Mouse (Mus musculus) kidney, embryonic 16.5 days (tissue): ENCODE measurements around the gene Pbx3. TPM values are rescaled to one million over a fixed set of nuclear protein-coding genes. Genes with fewer than 3 reads are reported as not detected.

Source experiments
- ATAC-seq: fragments of 200-750 bp; cut with Nextera tagmentation; 2 replicates; pipeline ENCODE4 v1.8.0; 2017; ENCODE audit warnings: moderate TSS enrichment; ENCODE audit not compliant: low FRiP score, low TSS enrichment
- H3K27ac ChIP-seq: fragments of 300-500 bp; sonication (generic); 2 replicates; pipeline ENCODE4 v1.5.1; 2014; ENCODE audit warnings: low read length
- H3K27me3 ChIP-seq: fragments of 300-500 bp; sonication (generic); 2 replicates; pipeline ENCODE4 v1.6.1; 2014; ENCODE audit warnings: low read length, control low read depth, mixed read lengths; ENCODE audit not compliant: insufficient read depth
- H3K36me3 ChIP-seq: fragments of 300-500 bp; sonication (generic); 2 replicates; pipeline ENCODE4 v1.6.1; 2014; ENCODE audit warnings: low read length, control low read depth, mixed read lengths; ENCODE audit not compliant: insufficient read depth
- H3K4me1 ChIP-seq: fragments of 300-500 bp; sonication (generic); 2 replicates; pipeline ENCODE4 v1.6.1; 2014; ENCODE audit warnings: low read length, control low read depth, mixed read lengths; ENCODE audit not compliant: insufficient read depth
- H3K4me2 ChIP-seq: fragments of 300-500 bp; sonication (generic); replicated peaks from 2 replicates; pipeline ENCODE4 v1.6.1; 2014; ENCODE audit warnings: low read depth, low read length
- H3K4me3 ChIP-seq: fragments of 300-500 bp; sonication (generic); 2 replicates; pipeline ENCODE4 v1.5.1; 2014; ENCODE audit warnings: mild to moderate bottlenecking, low read length
- H3K9ac ChIP-seq: fragments of 300-500 bp; sonication (generic); replicated peaks from 2 replicates; pipeline ENCODE4 v1.6.1; 2014; ENCODE audit warnings: low read length
- H3K9me3 ChIP-seq: fragments of 300-500 bp; sonication (generic); 2 replicates; pipeline ENCODE4 v1.6.1; 2016; ENCODE audit warnings: low read length, control low read depth
- WGBS: fragments of 180-500 bp; shearing (Covaris S2); extraction: QIAGEN DNeasy Blood & Tissue Kit; methylation state at CpG from one replicate; pipeline ENCODE4 v1.1.7; 2014; 5-methylcytosine and 5-hydroxymethylcytosine counted together
- polyA plus RNA-seq: library from polyadenylated mRNA; unstranded; fragments of >200 nt; fragmentation: Nextera tagmentation; extraction: Ambion mirVana; gene quantifications from 2 replicates; pipeline ENCODE4 v1.2.1, GENCODE M21; 2015

Gene Pbx3
- polyA plus RNA-seq, 1 experiment from 2014 or later = 22.7 TPM

DNA sequence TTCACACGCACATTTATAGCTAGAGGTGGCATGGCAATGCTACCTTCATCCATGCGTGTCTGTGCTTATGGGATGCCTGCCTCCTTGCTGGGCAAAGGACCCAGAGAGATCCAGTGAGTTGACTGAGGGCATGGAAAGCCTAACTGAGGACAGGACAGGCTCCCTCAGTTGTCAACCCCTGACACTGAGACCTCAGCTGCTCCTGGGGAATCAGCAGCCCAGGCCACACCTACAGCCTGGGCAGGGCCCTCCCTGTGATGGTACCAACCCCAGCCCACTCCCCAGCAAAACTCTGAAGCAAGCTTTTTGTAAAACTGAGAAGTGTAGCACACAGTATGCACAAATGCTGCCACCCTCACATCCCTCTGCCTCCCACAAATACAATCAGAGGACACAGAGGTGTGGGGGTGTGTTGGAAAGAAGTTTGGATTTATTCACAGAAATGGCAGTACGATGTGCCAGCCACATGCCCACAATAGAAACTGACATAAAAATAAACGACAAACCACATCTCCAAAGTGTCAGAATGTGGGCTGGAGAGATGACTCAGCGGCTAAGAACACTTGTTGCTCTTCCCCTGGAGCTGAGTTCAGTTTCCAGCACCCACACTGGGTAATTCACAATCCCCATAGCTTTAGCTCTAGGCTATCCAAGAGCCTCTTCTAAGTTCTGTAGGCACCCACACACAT, 233.3 kb downstream of the Pbx3 start:
- Histone ChIP-seq H3K36me3 (no peaks in the 10 kb centered on the region), H3K4me3 (no peak overlapping the region), H3K27me3 (no peaks in the 10 kb centered on the region), H3K9me3 (no peaks in the 10 kb centered on the region), H3K4me2 (no peak overlapping the region), H3K4me1 (no peaks in the 10 kb centered on the region), H3K27ac (no peak overlapping the region), H3K9ac (no peak overlapping the region)
- 88% methylated on average over 5 of the region's 5 CpGs for WGBS
- ATAC-seq = no peak

DNA sequence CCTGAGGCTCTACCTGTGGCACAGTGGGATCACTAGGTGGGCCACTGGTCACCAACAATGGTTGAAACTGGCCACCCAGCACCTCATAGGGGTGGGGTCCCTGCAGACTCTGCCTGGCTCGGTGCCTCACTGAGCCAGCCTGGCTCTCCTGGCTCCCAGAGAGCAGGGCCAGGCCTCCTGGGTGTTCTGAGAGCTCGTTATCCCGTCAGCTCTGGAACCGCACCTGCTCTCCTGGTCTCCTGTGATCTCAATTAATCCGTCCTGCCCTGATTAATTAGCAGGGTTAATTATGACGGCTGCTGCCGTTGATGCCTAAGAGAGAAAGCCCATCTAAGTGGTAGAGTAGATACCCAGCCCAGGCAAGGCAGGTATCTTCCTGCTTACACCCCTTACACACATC, 237.6 kb downstream of the Pbx3 start:
- H3K4me2 ChIP-seq = no peak overlapping the region
- no peak overlapping the region for H3K27ac ChIP-seq
- no peaks in the 10 kb centered on the region for H3K27me3 ChIP-seq
- H3K4me3 ChIP-seq = no peak overlapping the region
- no peaks in the 10 kb centered on the region for H3K9me3 ChIP-seq
- no peaks in the 10 kb centered on the region for H3K36me3 ChIP-seq
- no peaks in the 10 kb centered on the region for H3K4me1 ChIP-seq
- H3K9ac ChIP-seq = no peak overlapping the region
- 80% methylated on average over 7 of the region's 7 CpGs for WGBS
- ATAC-seq = no peak

- Histone ChIP-seq H3K4me2 (no peak overlapping the region), H3K36me3 (no peaks in the 10 kb centered on the region), H3K27ac (no peak overlapping the region), H3K9me3 (no peaks in the 10 kb centered on the region), H3K4me1 (no peaks in the 10 kb centered on the region), H3K9ac (no peak overlapping the region), H3K27me3 (no peaks in the 10 kb centered on the region), H3K4me3 (no peak overlapping the region)
- ATAC-seq = no peak
- WGBS = 97% methylated on average over 1 of the region's 1 CpGs
These were observed 240.2 kb downstream of the Pbx3 start for GRCm38 (mm10) chr2:34132751-34133150.

GRCm38 (mm10) chr2:34129674-34130267, 243.2 kb downstream of the Pbx3 start:
- Histone ChIP-seq H3K4me1 (no peaks in the 10 kb centered on the region), H3K36me3 (no peaks in the 10 kb centered on the region), H3K4me2 (no peak overlapping the region), H3K4me3 (no peak overlapping the region), H3K27me3 (no peaks in the 10 kb centered on the region), H3K9me3 (no peaks in the 10 kb centered on the region), H3K9ac (no peak overlapping the region), H3K27ac (no peak overlapping the region)
- 65% methylated on average over 13 of the region's 13 CpGs for WGBS
- no peak for ATAC-seq

DNA sequence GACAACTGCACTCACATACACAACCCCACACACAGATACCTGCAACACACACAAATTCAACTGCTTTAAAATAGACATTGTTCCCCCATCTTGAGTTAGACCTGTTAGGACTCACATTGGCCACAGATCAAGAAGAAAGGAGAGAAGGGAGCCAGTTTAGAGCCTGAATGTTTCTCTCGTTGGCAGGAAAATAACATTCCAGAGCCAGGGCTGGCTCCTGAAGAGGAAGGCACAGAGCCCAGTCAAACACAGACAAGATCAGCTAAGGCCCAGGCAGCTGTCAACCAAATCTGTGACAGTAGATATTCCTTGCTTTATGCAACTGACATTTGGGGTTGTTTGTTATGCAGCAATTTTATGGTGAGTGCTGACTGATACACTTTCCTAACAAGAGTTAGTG, 245.1 kb downstream of the Pbx3 start:
- no peaks in the 10 kb centered on the region for H3K27me3 ChIP-seq
- H3K4me3 ChIP-seq = no peak overlapping the region
- H3K9ac ChIP-seq = no peak overlapping the region
- no peaks in the 10 kb centered on the region for H3K36me3 ChIP-seq
- no peak for ATAC-seq
- no peak overlapping the region for H3K27ac ChIP-seq
- H3K4me2 ChIP-seq = no peak overlapping the region
- WGBS = 78% methylated on average over 1 of the region's 1 CpGs
- H3K4me1 ChIP-seq = peaks cover 13% of the 10 kb centered on the region; the same call in 1 of the 2 replicates
- no peaks in the 10 kb centered on the region for H3K9me3 ChIP-seq

DNA sequence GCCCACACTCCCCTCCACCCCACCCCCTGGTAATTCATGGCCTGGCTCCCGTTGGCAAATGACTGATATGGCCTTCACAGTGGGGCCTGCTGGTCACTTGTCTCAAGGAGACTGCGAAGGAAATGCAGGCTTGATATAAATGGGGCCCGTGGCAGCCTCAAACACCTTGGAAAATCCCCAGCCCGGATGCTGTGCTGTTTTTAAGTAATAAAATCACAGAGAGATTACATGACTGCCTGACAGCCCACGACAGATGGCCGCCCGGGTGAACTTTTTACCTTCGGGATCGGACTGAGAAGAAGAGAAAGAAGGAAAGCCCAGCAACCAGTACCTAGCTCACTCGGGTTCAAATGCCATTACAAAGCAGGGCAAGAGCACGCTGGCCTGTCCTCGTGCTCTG, 249.0 kb downstream of the Pbx3 start:
- 11% methylated on average over 12 of the region's 12 CpGs for WGBS
- Histone ChIP-seq H3K27me3 (no peaks in the 10 kb centered on the region), H3K4me2 (no peak overlapping the region), H3K4me3 (no peak overlapping the region), H3K36me3 (no peaks in the 10 kb centered on the region), H3K27ac (no peak overlapping the region), H3K4me1 (peaks cover 13% of the 10 kb centered on the region; the same call in 1 of the 2 replicates), H3K9ac (no peak overlapping the region), H3K9me3 (no peaks in the 10 kb centered on the region)
- no peak for ATAC-seq

Other genes with a start within 250 kb of the Pbx3 start
- gene Mapkap1, start 33.6 kb upstream of the Pbx3 start, polyA plus RNA-seq = 90.1 and 91.2 TPM in 2 replicates